Mouse (Mus musculus) thymus, postnatal 36 days (tissue): ENCODE data around the gene Gm14419.
"Not testable (repeated sequence)": the region's sequence is repeated elsewhere in the genome, so short reads cannot be mapped to it uniquely, and the experiment has no call there.

Experiments
- DNase-seq, 2 experiments: peaks; one replicate each; pipeline ENCODE4 v3.0.0; 2022; ENCODE audit warnings: mixed read lengths in 2 of 2

Gene Gm14419

GRCm38 (mm10) chr2:177000656-177001055 is at the start of gene Gm14419:
Gene Gm14419 (plus strand): TSS chr2:177000956.
- DNase-seq, result not testable (repeated sequence)
